Mouse (Mus musculus) brain, embryonic 14.5 days (tissue): ENCODE data around the gene Arpc4.

ENCODE experiments used
- CTCF ChIP-seq: fragments of 200-500 bp; IDR thresholded peaks from 2 replicates; pipeline ENCODE4 v1.5.1; 2012; ENCODE audit warnings: inconsistent platforms, mild to moderate bottlenecking, moderate library complexity, borderline replicate concordance; ENCODE audit not compliant: insufficient read depth, insufficient read length; ENCODE audit errors: extremely low read depth
- POLR2A ChIP-seq: fragments of 200-500 bp; IDR thresholded peaks from 2 replicates; pipeline ENCODE4 v1.6.1; 2012; ENCODE audit warnings: mild to moderate bottlenecking, inconsistent platforms, borderline replicate concordance; ENCODE audit not compliant: poor library complexity, insufficient read depth, insufficient read length, severe bottlenecking; ENCODE audit errors: extremely low read depth

DNA sequence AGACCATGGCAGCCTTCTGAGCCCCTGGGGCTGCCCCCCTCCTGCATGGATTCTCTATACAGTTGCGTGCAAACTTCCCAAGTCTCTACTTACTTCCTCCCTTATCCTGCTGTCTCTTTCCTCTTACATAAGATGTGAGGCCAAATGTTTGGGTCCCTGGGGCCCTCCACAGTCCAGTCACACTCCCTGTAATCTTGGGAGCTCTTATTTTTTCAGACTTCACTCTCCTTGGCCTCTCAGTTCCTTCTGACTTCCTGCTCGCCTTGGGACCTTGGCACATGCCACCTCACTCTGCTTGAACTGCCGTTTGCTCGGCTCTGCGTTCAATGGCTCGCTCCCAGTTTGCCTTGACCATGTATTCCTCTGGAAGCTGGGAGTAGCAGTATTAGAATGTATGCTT is 16.0 kb downstream of the Arpc4 start:
- TF ChIP-seq CTCF = no peak
- no peak for TF ChIP-seq POLR2A
